Mouse (Mus musculus) embryonic facial prominence, embryonic 14.5 days (tissue): Measurements from ENCODE around the gene Tex45. TPM values are rescaled to one million over a fixed set of nuclear protein-coding genes. Genes with fewer than 3 reads are reported as not detected.

Experiments used
- polyA plus RNA-seq: library from polyadenylated mRNA; unstranded; fragments of >200 nt; fragmentation: Nextera tagmentation; extraction: Ambion mirVana; gene quantifications from 2 replicates; pipeline ENCODE4 v1.2.1, GENCODE M21; 2014

Tex45 gene
- polyA plus RNA-seq, 1 experiment from 2014 or later: 0.18 TPM

Other genes starting within 250 kb of the Tex45 start
- 30.3 and 31.8 TPM in 2 replicates for gene Insr, start 191.2 kb upstream of the Tex45 start, polyA plus RNA-seq
- 0.21 TPM in 1 of 2 replicates, not detected in the other for gene A430078G23Rik, start 117.4 kb upstream of the Tex45 start, polyA plus RNA-seq
- gene Arhgef18, start 77.9 kb upstream of the Tex45 start, polyA plus RNA-seq: 8.7 and 9.3 TPM in 2 replicates
- gene Pex11g, start 3.2 kb upstream of the Tex45 start, polyA plus RNA-seq: 3.4 and 4.5 TPM in 2 replicates
- 22.6 and 25.1 TPM in 2 replicates for gene Zfp358, start 22.3 kb downstream of the Tex45 start, polyA plus RNA-seq
- 36.5 and 40.1 TPM in 2 replicates for gene Mcoln1, start 29.6 kb downstream of the Tex45 start, polyA plus RNA-seq
- 18.2 and 22.0 TPM in 2 replicates for gene Pnpla6, start 44.5 kb downstream of the Tex45 start, polyA plus RNA-seq
- 0.47 and 0.60 TPM in 2 replicates for gene C330021F23Rik, start 97.1 kb downstream of the Tex45 start, polyA plus RNA-seq
- 7.5 and 11.9 TPM in 2 replicates for gene Camsap3, start 116.4 kb downstream of the Tex45 start, polyA plus RNA-seq
- 41.3 and 47.0 TPM in 2 replicates for gene Xab2, start 150.5 kb downstream of the Tex45 start, polyA plus RNA-seq
- 84.2 and 97.1 TPM in 2 replicates for gene Pet100, start 150.7 kb downstream of the Tex45 start, polyA plus RNA-seq
- 0.17 and 0.31 TPM in 2 replicates for gene Pcp2, start 154.7 kb downstream of the Tex45 start, polyA plus RNA-seq
- gene Stxbp2, start 160.1 kb downstream of the Tex45 start, polyA plus RNA-seq: 23.7 and 30.4 TPM in 2 replicates
- 1.3 TPM in 1 of 2 replicates, not detected in the other for gene Retn, start 184.9 kb downstream of the Tex45 start, polyA plus RNA-seq
- 0.45 and 0.78 TPM in 2 replicates for gene Mcemp1, start 194.9 kb downstream of the Tex45 start, polyA plus RNA-seq
- gene Fcor, start 201.5 kb downstream of the Tex45 start, polyA plus RNA-seq: 12.6 and 14.8 TPM in 2 replicates
- gene Trappc5, start 205.4 kb downstream of the Tex45 start, polyA plus RNA-seq: 29.0 and 29.5 TPM in 2 replicates
- 0.07 and 0.14 TPM in 2 replicates for gene Fcer2a, start 223.3 kb downstream of the Tex45 start, polyA plus RNA-seq
- gene Clec4g, start 249.8 kb downstream of the Tex45 start, polyA plus RNA-seq: not detected in 2 replicates